8 mouse cellular contexts compared by ENCODE assay signal in the genomic region with DNA sequence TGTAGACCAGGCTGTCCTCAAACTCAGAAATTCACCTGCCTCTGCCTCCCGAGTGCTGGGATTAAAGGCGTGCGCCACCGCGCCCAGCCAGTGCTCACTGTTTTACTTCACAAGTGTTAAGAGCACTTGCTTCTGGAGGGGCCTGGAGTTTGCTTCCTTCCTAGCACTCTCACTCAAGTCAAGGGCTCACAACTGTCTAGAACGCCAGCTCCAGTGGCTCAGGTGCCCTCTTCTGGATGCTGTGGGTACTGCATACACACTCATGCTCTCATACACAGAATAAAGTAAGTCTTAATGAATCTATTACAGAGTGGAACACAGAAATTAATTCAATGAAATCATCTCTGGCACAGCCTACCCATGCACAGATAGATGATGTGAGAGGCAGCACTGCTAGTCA. TPM values are rescaled to one million over a fixed set of nuclear protein-coding genes. Genes with fewer than 3 reads are reported as not detected.
DNase-seq lines count a peak whose midpoint lies in the region; ATAC-seq lines count a peak whose summit lies in the region.

No protein-coding gene starts in this region.

- ATAC-seq in intestine, embryonic 15.5 days = peak; percentile 36; the same call in 1 of the 2 replicates
- peak; percentile 68; the same call in 1 of the 2 replicates for ATAC-seq in midbrain, embryonic 11.5 days (ENCODE audit: low FRiP score)
- ATAC-seq in inflammation-experienced regulatory T-cells, adult 6 months = no peak

- no peak overlapping the region for H3K4me2 ChIP-seq in intestine, embryonic 15.5 days (replicated peaks)
- no peak overlapping the region for H3K4me2 ChIP-seq in midbrain, embryonic 11.5 days

- H3K4me1 ChIP-seq in intestine, embryonic 15.5 days (replicated peaks) = no peaks in the 10 kb centered on the region
- no peaks in the 10 kb centered on the region for H3K4me1 ChIP-seq in midbrain, embryonic 11.5 days (ENCODE audit: control insufficient read depth, insufficient read depth, low read length)

- DNase-seq in T-cell, adult 2 months (ENCODE audit: low spot score) = peak; percentile 46
- peak; percentile 85 to 90 for DNase-seq in cerebellum, postnatal 14 days
- peak; percentile 67 for DNase-seq in gastrocnemius, adult 18-20 months (ENCODE audit: low spot score)
- peak; percentile 69 to 73 for DNase-seq in left cerebral cortex, postnatal 10 days (ENCODE audit: extremely low spot score in 1 of 2, low spot score in 2 of 2)
- DNase-seq in midbrain, embryonic 11.5 days (ENCODE audit: low spot score, missing footprints) = peak; percentile 96
- DNase-seq in skeletal muscle tissue, adult 2 months (ENCODE audit: low read depth, low spot score) = peak; percentile 38

- H3K27me3 ChIP-seq in intestine, embryonic 15.5 days (replicated peaks) = no peaks in the 10 kb centered on the region
- H3K27me3 ChIP-seq in midbrain, embryonic 11.5 days (ENCODE audit: control insufficient read depth, insufficient read depth, low read length) = no peaks in the 10 kb centered on the region

- no peak overlapping the region for H3K27ac ChIP-seq in intestine, embryonic 15.5 days
- no peak overlapping the region for H3K27ac ChIP-seq in midbrain, embryonic 11.5 days (ENCODE audit: low read depth, low read length)

- no peak overlapping the region for H3K4me3 ChIP-seq in intestine, embryonic 15.5 days (replicated peaks)
- H3K4me3 ChIP-seq in midbrain, embryonic 11.5 days (ENCODE audit: low read depth, low read length) = no peak overlapping the region

- intact Hi-C loops in left cerebral cortex, postnatal 10 days (cut with DNase I) = loop anchor here (5.0 to 10.0 kb wide), 2 partner anchors 68 to 931 kb away; a partner anchor contains a TSS

- H3K9me3 ChIP-seq in intestine, embryonic 15.5 days = no peaks in the 10 kb centered on the region
- H3K9me3 ChIP-seq in midbrain, embryonic 11.5 days (ENCODE audit: control insufficient read depth, low read length) = no peaks in the 10 kb centered on the region

- 44% methylated on average over 6 of the region's 6 CpGs for WGBS in intestine, embryonic 15.5 days
- 54% methylated on average over 6 of the region's 6 CpGs for WGBS in midbrain, embryonic 11.5 days

- 0 out of 2 replicates have a peak, but pooled peaks cover 2% of the 10 kb centered on the region for H3K36me3 ChIP-seq in intestine, embryonic 15.5 days
- H3K36me3 ChIP-seq in midbrain, embryonic 11.5 days (ENCODE audit: control insufficient read depth, insufficient read depth, low read length) = 0 out of 2 replicates have a peak, but pooled peaks cover 2% of the 10 kb centered on the region

- H3K9ac ChIP-seq in intestine, embryonic 15.5 days = no peak overlapping the region
- no peak overlapping the region for H3K9ac ChIP-seq in midbrain, embryonic 11.5 days (ENCODE audit: low read length)

RNA-seq across cellular contexts. Expression of a gene that starts 44.8 kb away (rescaled TPM):
- not detected for total RNA-seq in gastrocnemius, adult 18-20 months (2021)
- not detected in 2 replicates for polyA plus RNA-seq in intestine, embryonic 15.5 days (2015; fragmentation: Nextera tagmentation; extraction: Ambion mirVana)
- under 1 TPM in 1 of 2 experiments, not detected in 1; 0.49 TPM for total RNA-seq in left cerebral cortex, postnatal 10 days (2021)
- not detected in 2 replicates for polyA plus RNA-seq in midbrain, embryonic 11.5 days (2014; fragmentation: Nextera tagmentation; extraction: Ambion mirVana)
- not detected for polyA plus RNA-seq in inflammation-experienced regulatory T-cells, adult 6 months (2017; shearing (Covaris generic))

Comparison
In these comparisons a context has a peak if more than half of its experiments do, and no peak if none do; other contexts are left out.
1. DNase-seq: peak in every context shown above with its lines; median percentile 96 in midbrain, embryonic 11.5 days; 88 in cerebellum, postnatal 14 days; 71 in left cerebral cortex, postnatal 10 days; 67 in gastrocnemius, adult 18-20 months; 46 in T-cell, adult 2 months; 38 in skeletal muscle tissue, adult 2 months.